Mouse (Mus musculus) olfactory bulb, adult 2 months (tissue): ENCODE measurements around the gene Dppa2.

ENCODE experiments used
- CTCF ChIP-seq: fragments of 200-500 bp; IDR thresholded peaks from 2 replicates; pipeline ENCODE4 v1.5.1; 2012; ENCODE audit warnings: low read depth, mild to moderate bottlenecking, low read length, moderate library complexity; ENCODE audit not compliant: insufficient read depth
- POLR2A ChIP-seq: fragments of 200-500 bp; IDR thresholded peaks from 2 replicates; pipeline ENCODE4 v1.6.1; 2012; ENCODE audit warnings: mild to moderate bottlenecking, low read depth, low read length, moderate library complexity; ENCODE audit not compliant: insufficient read depth

DNA sequence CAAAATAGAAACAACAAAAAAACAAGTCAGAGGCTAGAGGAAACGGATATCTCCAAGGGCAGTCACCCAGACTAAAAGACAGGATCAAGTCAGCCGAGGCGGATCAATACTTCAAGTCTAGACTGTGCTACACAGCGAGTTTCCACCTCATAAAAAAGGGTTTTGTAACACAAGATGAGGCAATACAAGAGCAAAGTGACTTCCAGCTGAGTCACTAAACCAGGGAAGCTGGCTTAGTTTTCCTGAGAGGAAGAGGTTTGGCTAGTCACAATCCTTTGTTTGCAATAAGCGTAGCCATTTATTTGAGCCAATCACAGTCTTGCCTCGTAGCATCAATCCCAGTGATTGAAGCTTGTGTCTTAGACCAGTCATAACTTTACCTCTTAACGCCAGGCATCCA lies at the start of gene Dppa2:
- TF ChIP-seq POLR2A, result no peak
- TF ChIP-seq CTCF, result no peak
